Mouse (Mus musculus) olfactory bulb, adult 2 months (tissue): ENCODE data around the gene Cmtm6. TPM values are rescaled to one million over a fixed set of nuclear protein-coding genes. Genes with fewer than 3 reads are reported as not detected.

Source experiments
- H3K27ac ChIP-seq: fragments of 200-500 bp; 2 replicates; pipeline ENCODE4 v1.5.1; 2012; ENCODE audit warnings: low read depth, low read length; ENCODE audit not compliant: insufficient read depth
- H3K4me1 ChIP-seq: fragments of 200-500 bp; 2 replicates; pipeline ENCODE4 v1.6.1; 2012; ENCODE audit warnings: low read length; ENCODE audit not compliant: control insufficient read depth, insufficient read depth
- H3K4me3 ChIP-seq: fragments of 200-500 bp; 2 replicates; pipeline ENCODE4 v1.5.1; 2012; ENCODE audit warnings: mild to moderate bottlenecking, low read depth, low read length, moderate library complexity; ENCODE audit not compliant: insufficient read depth
- CTCF ChIP-seq: fragments of 200-500 bp; IDR thresholded peaks from 2 replicates; pipeline ENCODE4 v1.5.1; 2012; ENCODE audit warnings: low read depth, mild to moderate bottlenecking, low read length, moderate library complexity; ENCODE audit not compliant: insufficient read depth
- POLR2A ChIP-seq: fragments of 200-500 bp; IDR thresholded peaks from 2 replicates; pipeline ENCODE4 v1.6.1; 2012; ENCODE audit warnings: mild to moderate bottlenecking, low read depth, low read length, moderate library complexity; ENCODE audit not compliant: insufficient read depth
- WGBS: fragments of 180-500 bp; shearing (Covaris S2); methylation state at CpG from one replicate; pipeline ENCODE4 v1.1.7; 2018; 5-methylcytosine and 5-hydroxymethylcytosine counted together
- polyA plus RNA-seq: library from polyadenylated mRNA; stranded (reverse); fragments of >200 nt; gene quantifications from 2 replicates; pipeline ENCODE4 v1.2.4, GENCODE M21; 2012; ENCODE audit warnings: low replicate concordance; ENCODE audit not compliant: missing spikeins, insufficient read depth, insufficient read length

Gene Cmtm6
- polyA plus RNA-seq, 1 experiment = not detected

GRCm38 (mm10) chr9:114775272-114775671 is 44.4 kb downstream of the Cmtm6 start:
- no peak for TF ChIP-seq POLR2A
- no peak for TF ChIP-seq CTCF
- no peak overlapping the region for H3K27ac ChIP-seq
- H3K4me1 ChIP-seq = no peaks in the 10 kb centered on the region
- 85% methylated on average over 4 of the region's 4 CpGs for WGBS
- H3K4me3 ChIP-seq = no peak overlapping the region

- no peak overlapping the region for H3K4me3 ChIP-seq
- H3K4me1 ChIP-seq = peaks cover 5% of the 10 kb centered on the region
- H3K27ac ChIP-seq = no peak overlapping the region
- 94% methylated on average over 3 of the region's 3 CpGs for WGBS
- no peak for TF ChIP-seq CTCF
- TF ChIP-seq POLR2A = no peak
Observed at GRCm38 (mm10) chr9:114776361-114776760, 45.4 kb downstream of the Cmtm6 start.

- H3K27ac ChIP-seq = no peak overlapping the region
- no peak for TF ChIP-seq CTCF
- TF ChIP-seq POLR2A = no peak
- no peak overlapping the region for H3K4me3 ChIP-seq
- WGBS = 93% methylated on average over 6 of the region's 6 CpGs
- peaks cover 12% of the 10 kb centered on the region for H3K4me1 ChIP-seq
Observed at GRCm38 (mm10) chr9:114777178-114778046, 46.5 kb downstream of the Cmtm6 start.

- H3K4me3 ChIP-seq = no peak overlapping the region
- TF ChIP-seq POLR2A (no peak), CTCF (no peak)
- WGBS = 87% methylated on average over 7 of the region's 7 CpGs
- H3K4me1 ChIP-seq = peaks cover 12% of the 10 kb centered on the region
- no peak overlapping the region for H3K27ac ChIP-seq
Observed at GRCm38 (mm10) chr9:114778047-114778390, 47.1 kb downstream of the Cmtm6 start.

- TF ChIP-seq POLR2A (no peak), CTCF (no peak)
- H3K4me1 ChIP-seq = peaks cover 12% of the 10 kb centered on the region
- H3K4me3 ChIP-seq = no peak overlapping the region
- no peak overlapping the region for H3K27ac ChIP-seq
- WGBS = 96% methylated on average over 7 of the region's 7 CpGs
Observed at GRCm38 (mm10) chr9:114778877-114779276, 48.0 kb downstream of the Cmtm6 start.

- H3K4me3 ChIP-seq = no peak overlapping the region
- H3K27ac ChIP-seq = no peak overlapping the region
- 78% methylated on average over 23 of the region's 23 CpGs for WGBS
- no peak for TF ChIP-seq CTCF
- no peak for TF ChIP-seq POLR2A
- H3K4me1 ChIP-seq = peaks cover 12% of the 10 kb centered on the region
Observed at GRCm38 (mm10) chr9:114779984-114780745, 49.2 kb downstream of the Cmtm6 start.

- Histone ChIP-seq H3K4me3 (peak overlapping the region; percentile 48), H3K4me1 (peaks cover 12% of the 10 kb centered on the region), H3K27ac (no peak overlapping the region; the same call in 1 of the 2 replicates)
- TF ChIP-seq POLR2A = no peak
- TF ChIP-seq CTCF = peak; percentile 4; the same call in 1 of the 2 replicates
- WGBS = 11% methylated on average over 38 of the region's 38 CpGs
Observed at GRCm38 (mm10) chr9:114780746-114781525, 50.0 kb downstream of the Cmtm6 start.

GRCm38 (mm10) chr9:114781526-114782212 is 50.8 kb downstream of the Cmtm6 start, which contains the start of gene Cmtm7:
Gene Cmtm7, minus strand, starts transcription at chr9:114781856.
- 3% methylated on average over 54 of the region's 54 CpGs for WGBS
- no peak for TF ChIP-seq POLR2A
- peak; percentile 2; the same call in 1 of the 2 replicates for TF ChIP-seq CTCF
- no peak within 1 kb of the TSS; the same call in 1 of the 2 replicates for H3K27ac ChIP-seq

More at GRCm38 (mm10) chr9:114781526-114782212, 50.8 kb downstream of the Cmtm6 start, which contains the start of gene Cmtm7:
- H3K4me1 ChIP-seq = peaks cover 12% of the 10 kb centered on the region
- H3K4me3 ChIP-seq = peak within 1 kb of the TSS; percentile 48
